Mouse (Mus musculus) cerebellum, postnatal 10 days (tissue): ENCODE results near the gene Gm21983.

Source experiments
- DNase-seq, 2 experiments: peaks; one replicate each; pipeline ENCODE4 v3.0.0; 2021; ENCODE audit warnings: mixed read lengths in 2 of 2

Gm21983 gene

DNA sequence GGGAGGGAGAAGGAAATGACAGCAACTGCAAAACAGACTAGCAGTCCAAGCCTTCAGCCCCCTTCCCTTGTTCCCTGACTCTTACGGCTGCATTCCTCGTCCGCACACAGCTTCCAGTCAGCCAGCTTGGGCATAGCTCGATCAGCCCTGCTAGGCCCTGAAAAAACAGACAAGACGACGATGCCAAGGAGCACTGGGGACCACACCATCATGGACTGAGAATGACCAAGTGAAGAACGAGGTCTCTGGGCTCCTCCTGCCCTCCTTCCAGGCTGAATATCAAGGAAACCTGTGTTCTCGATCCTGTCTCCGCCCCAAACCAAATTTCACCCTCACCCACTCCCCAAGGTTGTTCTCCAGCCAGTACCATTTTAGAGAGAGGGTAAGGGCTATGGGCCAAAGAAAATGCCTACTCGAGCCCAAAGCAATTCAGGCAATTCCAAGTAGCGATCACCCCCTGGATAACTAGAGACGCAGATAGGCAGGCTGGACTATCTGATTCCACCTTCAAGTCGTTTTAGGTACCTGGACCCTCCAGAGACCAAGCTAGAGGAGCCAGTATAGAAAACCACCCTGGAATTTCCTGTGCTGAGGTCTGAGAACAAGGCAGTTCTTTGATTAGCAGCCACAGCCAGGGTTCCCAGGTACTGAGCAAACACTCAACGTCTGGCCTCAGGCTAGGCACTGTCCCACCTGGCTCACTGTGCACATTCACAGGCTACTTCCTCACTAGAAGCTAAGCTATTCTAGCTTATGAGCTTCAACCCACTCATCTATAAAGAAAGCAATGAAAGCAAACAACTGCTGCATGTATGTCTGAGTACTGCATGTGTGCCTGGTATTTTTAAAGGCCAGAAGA, at the start of gene Gm21983, which contains the start of gene Mia:
TSS of gene Gm21983 (minus strand) at position 250 of the 859 bp plus-strand sequence.
TSS of gene Mia (minus strand) at position 321 of the 859 bp plus-strand sequence.
- peak; percentile 83 for DNase-seq

GRCm38 (mm10) chr7:27228865-27229264, 48.0 kb upstream of the Gm21983 start:
- DNase-seq = no peak

- DNase-seq = peak; percentile 94 to 95
Measured at GRCm38 (mm10) chr7:27228281-27228821, 47.5 kb upstream of the Gm21983 start, which contains the start of gene Itpkc. Itpkc (minus strand) TSS chr7:27228661.

- DNase-seq = peak; percentile 69 to 73
Measured at GRCm38 (mm10) chr7:27227676-27228075, 46.8 kb upstream of the Gm21983 start.

GRCm38 (mm10) chr7:27227276-27227675, 46.4 kb upstream of the Gm21983 start:
- DNase-seq = peak in 1 of 2 experiments; percentile 31

GRCm38 (mm10) chr7:27224877-27225575, 44.1 kb upstream of the Gm21983 start:
- DNase-seq = peak in 1 of 2 experiments; percentile 49

GRCm38 (mm10) chr7:27222538-27222937, 41.7 kb upstream of the Gm21983 start:
- DNase-seq = no peak

DNA sequence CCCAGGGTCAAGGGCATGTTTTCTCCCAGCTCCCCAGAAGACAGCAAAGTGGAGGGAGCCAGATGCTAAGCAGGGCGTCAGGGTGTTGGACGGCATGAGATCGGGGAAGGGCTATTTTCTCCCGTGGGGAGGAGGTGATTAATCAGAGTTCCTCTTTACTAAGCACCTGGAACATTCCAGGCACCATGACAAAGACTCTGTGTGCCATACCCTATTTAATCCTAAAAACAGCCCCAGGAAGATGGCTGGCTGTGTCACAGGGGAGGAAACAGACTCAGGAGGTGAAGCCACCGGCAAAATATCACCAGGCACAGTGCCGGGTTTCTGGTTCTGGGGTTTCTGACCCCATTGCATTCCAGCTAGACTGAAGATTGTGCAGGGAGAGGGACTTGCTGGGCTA, 41.1 kb upstream of the Gm21983 start:
- no peak for DNase-seq

DNA sequence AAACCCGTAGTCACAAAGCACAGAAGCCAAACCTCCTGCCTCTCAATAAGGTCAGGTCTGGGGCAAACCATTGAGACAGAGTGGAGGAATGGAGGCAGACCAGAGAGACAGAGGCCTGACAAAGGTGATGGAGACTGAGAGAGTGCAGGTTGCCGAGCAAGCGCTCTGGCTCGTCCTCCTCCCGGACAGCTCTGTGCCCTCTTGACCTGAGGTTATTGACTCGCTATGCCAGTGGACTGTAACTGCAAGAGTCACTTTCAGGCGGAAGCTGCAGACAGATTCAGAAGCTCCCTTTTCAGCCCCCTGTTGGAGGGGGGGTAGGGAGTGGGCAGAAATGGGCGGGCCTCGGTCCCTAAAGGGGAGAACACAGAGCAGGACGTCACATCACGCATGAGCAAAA, 39.1 kb upstream of the Gm21983 start:
- DNase-seq = no peak

- peak; percentile 57 to 59 for DNase-seq
Measured at GRCm38 (mm10) chr7:27218586-27218985, 37.7 kb upstream of the Gm21983 start.

DNA sequence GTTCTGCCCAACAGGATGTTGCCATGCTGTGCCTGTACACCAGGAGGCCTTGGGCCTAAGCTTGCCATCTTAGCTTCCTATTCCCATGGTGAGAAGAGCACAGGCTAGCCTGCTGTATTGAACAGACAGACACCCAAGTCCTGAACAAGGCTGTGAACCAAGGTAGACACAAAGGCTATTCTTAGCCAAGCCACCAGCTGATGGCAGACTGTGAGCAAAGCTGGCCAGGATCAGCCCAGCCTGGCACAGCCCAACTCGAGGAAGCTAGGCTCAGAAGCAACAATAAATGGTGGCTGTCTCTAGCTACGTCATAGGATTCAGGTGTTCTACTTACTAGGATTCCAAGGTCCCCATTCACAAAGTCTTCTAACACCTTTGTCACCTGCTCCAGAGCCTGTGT, 31.7 kb upstream of the Gm21983 start:
- DNase-seq = no peak

DNA sequence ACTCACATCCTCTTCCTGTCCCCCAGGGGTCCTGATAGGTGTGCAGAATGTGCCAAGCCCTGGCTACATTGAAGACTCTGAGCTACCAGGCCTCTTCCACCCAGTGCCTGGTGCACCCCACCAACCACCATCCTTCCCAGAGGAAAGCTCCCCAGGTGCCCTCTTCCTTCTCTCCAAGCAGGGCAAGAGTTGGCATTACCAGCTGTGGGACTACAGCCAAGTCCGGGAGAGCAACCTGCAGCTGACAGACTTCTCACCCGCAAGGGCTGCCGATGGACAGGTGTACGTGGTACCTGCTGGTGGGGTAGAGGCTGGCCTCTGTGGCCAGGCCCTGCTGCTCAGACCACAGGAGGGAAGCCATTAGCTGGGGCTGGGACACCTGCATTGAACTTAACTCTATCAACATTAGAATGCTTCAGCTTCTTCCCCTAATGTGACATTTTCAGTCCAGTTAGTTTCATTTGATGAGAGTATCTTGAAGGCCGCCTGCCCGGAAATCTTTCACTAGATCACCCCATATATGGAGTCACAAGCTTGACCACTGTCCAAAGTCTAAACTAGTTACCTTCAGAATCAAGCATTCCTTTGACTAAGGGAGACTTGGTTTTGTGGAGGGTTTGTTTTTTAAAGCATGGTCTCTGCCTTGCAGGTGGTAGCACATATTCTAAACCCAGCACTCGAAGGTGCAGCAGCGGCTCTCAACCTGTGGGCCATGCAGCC, 23.0 kb upstream of the Gm21983 start:
- peak; percentile 46 to 49 for DNase-seq

GRCm38 (mm10) chr7:27198779-27199178, 17.9 kb upstream of the Gm21983 start:
- no peak for DNase-seq

DNA sequence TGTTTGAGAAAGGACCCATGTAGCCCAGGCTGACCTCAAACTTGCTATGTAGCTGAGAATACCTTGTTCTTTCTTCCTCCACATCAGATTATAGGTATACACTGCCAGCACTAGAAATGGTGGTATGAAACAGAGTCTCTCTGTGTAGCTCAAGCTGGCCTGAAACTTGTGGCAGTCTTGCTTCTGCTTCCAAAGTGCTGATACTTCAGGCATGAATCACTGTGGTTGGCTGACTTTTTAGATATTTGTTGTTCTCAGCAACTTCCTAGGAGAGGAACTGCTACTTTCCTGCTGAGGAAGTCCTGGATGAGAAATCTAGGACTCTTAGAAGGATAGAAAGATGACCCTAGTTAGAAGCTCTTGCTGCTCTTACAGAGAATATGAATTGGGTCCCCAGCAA, 17.5 kb upstream of the Gm21983 start:
- no peak for DNase-seq

DNA sequence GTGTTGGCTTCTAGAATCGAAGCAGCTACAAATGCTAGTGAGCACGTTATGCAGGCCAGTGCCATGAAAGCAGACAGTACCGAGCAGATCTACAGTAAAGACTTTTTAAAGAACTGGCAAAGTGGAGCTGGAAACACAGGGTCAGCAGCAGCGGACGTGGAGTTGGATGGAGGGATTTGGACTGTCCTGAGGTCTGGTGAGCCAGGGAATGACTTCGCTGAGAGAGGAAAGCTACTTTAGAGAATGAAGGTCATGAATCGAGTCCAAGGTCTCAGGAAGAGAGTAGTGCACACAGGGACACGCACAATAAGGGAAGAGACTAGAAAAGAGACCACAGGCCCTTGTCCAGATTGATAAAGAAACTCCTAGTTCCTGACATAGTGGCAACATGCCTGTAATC, 16.7 kb upstream of the Gm21983 start:
- no peak for DNase-seq

GRCm38 (mm10) chr7:27197136-27197535, 16.2 kb upstream of the Gm21983 start:
- no peak for DNase-seq

DNA sequence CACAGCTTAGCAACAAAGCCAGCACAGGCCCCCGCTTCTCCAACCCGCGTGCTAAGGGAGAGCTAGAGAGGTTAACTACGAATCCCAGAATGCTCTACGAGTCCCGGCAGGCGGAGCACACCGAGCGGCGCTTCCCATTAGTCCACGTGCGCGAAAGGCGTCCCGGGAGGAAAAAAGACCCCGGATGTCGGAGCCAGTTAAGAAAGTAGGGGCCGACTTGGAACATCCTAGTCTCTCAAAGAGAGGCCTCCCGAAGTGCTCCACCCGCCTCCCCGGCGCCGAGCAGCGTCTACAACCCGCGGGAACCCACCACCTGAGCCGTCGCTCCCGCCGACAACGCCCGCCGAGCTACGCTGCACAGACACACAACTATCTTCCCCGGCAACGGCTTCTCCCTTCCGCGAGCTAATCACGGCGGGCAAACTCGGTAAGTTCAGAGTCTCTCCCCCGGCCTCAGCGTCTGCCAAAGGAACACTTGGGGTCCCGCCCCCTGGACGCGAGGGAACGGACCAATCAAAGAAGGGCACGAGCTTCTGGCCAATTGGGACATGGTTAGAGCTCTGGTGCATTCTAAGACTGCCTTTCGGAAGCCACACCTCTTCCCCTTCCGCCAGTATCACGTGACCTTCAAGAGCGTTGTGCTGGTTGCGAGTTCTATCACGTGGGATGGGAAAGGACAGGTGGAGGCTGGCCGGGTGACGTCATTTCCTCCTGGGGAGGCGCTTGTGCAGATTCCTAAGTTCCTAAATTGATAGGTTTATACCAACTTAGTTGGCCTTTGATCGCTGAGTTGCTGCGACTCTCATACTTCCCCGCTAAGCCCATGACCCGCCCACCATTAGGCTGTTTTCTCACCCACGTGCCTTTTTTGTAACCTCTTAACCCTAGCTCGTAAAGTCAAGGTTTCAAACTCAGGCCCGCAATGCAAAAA, 15.1 kb upstream of the Gm21983 start, which contains the start of the genes BC024978 and Snrpa:
TSS of gene BC024978 (plus strand) at position 101 of the 931 bp plus-strand sequence.
TSS of gene Snrpa (minus strand) at position 591 of the 931 bp plus-strand sequence.
- DNase-seq = peak; percentile 98

DNA sequence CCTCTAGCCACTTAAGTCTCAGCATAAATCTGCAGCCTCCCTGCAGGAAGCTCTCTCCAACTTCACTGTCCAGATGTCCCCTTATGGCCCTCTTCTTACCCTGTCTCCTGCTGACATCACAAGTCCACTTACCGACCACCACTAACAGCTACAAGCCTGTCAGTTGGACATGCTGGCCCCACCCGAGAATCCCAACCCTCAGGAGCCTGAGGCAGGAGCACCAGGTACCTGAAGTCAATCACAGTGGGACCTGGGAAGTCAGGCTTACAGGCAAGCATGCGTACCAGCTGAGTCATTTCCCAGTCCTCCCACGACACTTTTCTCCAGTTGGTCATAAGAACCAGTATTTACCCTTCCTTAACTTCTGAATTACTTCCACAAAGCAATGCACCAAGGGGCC, 12.8 kb upstream of the Gm21983 start:
- no peak for DNase-seq

- DNase-seq = no peak
Measured at GRCm38 (mm10) chr7:27192434-27192833, 11.5 kb upstream of the Gm21983 start.

GRCm38 (mm10) chr7:27189271-27189931, 8.5 kb upstream of the Gm21983 start:
- peak; percentile 29 to 44 for DNase-seq

DNA sequence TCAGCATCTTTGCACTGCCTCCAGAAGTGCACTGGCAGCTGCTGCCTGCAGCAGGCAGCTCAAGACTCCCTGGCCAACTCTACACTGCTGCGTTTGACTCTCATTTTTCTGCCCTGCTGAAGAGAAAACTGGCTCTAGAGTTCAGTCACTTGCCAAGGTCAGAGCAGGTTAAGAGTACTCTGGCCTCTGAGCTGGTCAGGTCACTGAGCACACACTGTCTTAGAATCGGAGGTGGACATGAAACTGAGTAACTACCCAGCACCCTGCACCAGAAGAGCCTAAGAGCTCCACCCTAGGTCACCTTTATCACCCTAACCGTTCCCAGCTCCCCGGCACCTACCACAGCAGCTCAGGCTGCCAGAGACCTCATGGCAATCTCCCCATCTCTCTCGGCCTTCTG, 5.1 kb upstream of the Gm21983 start:
- DNase-seq = no peak
